Mouse (Mus musculus) liver, embryonic 14.5 days (tissue): ENCODE measurements around the gene Pcnx2.

Experiments
- CTCF ChIP-seq: IDR thresholded peaks from 2 replicates; pipeline ENCODE4 v1.5.1; 2016; ENCODE audit warnings: antibody characterized with exemption, low read depth, control low read depth
- EP300 ChIP-seq: IDR thresholded peaks from 2 replicates; pipeline ENCODE4 v1.6.1; 2016; ENCODE audit warnings: antibody characterized with exemption, low read depth

DNA sequence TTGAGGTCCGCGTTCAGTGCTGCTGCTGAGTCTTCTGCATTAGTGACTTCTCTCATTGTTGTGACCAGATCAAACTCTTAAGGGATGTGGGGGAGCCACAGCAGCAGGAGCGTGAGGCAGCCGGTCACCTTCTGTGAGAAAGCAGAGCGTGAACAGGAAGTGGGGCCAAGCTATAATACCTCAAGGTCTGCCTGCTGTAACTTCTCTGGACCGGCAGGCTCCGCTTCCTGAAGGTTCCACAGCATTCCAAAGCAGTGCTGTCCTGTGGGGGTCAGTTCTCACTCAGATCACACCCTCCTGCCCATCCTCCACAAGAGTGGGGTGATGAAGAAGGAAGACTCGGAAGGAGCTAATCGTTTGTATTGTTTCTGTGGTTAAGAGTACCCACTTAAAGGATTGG lies 22.6 kb upstream of the Pcnx2 start:
- TF ChIP-seq CTCF (no peak), EP300 (no peak)
